Mouse (Mus musculus): ENCODE measurements around the gene Rgma.

Rgma gene

DNA sequence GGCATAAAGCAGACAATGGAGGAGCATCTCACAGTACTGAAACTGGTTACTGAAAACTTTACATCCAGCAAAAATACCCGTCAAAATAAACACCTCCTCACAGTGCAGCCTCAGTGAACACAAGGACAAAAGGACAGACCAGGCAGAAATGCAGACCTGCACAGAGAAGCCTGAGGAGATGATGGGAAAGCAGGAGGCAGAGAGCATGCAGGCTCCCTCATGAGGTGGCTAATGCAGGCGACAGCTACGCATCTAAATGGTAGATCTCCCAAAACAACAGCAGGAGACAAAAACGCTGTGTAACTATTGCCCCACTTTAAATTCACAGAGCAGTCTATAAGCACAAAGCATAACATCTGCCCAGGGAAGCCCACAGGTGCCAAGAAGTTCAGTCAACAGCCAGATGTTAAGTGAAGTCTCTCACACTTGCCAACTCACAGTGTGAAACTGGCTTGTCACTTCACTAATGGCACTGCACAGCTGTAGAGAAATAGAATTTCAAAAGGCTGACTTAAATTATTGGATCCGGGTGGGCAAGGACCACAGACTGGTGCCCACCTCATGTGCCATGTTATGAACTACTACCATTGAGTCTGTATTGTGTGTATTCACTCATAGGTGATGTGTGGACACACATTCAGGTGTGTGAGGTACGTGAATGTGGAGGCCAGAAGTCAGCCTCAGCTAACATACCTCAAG is 58.5 kb downstream of the Rgma start:
- DNase-seq (ENCODE audit: low spot score in 2 of 2) = no peak

DNA sequence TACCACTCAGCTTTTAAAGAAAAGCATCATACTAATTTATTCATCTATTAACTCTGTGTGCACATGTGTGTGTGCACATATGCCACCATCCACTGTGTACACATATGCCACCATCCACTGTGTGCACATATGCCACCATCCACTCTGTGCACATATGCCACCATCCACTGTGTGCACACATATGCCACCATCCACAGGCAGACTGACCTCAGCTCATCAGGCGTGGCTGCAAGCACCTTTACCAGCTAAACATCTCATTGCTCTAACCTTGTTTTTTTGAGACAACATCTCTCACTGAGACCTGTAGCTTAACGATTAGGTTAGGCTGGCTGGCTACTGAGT is 59.0 kb downstream of the Rgma start:
- no peak for DNase-seq (ENCODE audit: low spot score in 2 of 2)

- no peak for DNase-seq (ENCODE audit: low spot score in 2 of 2)
Observed at GRCm38 (mm10) chr7:73435685-73436084, 60.4 kb downstream of the Rgma start.

- DNase-seq (ENCODE audit: low spot score in 2 of 2) = no peak
Observed at GRCm38 (mm10) chr7:73441802-73442201, 66.5 kb downstream of the Rgma start.

DNA sequence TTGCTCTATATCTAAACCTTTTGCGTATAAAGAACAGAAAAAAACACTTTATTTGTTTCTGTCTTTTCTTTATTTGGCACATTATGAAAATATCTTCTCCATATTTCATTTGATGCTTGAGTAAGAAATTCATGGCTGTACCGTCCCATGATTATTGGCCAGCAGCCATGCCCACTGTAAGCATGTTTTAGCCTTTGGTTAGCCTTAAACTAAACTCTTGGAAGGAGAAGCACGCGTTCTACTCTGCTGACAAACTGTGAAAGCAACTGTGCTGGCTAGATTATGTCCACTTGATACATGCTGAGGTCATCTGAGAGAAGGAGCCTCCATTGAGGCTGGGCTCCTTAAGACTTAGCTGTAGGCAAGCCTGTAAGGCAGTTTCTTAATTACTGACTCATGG is 66.9 kb downstream of the Rgma start:
- no peak for DNase-seq (ENCODE audit: low spot score in 2 of 2)

DNA sequence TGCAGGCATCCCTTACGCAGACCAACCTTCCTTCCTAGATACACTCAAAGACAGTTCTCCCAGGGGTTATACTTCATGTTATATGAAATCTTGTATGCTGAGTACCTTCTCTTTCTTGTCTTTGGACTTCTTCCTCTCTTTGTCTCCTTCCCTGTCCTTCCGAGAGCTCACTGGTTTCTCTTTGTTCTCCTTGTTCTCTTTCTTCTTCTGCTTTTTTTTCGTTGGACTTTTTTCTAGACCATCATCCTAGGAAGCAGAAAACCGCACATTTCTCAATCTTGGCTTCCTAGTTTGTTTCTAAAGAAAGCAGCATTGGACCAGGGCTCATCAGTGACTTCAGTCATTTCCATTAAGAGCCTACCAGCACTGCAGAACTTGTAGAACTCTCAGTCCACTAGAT is 76.3 kb downstream of the Rgma start:
- DNase-seq (ENCODE audit: low spot score in 2 of 2) = no peak

GRCm38 (mm10) chr7:73452187-73452808 is 77.0 kb downstream of the Rgma start:
- no peak for DNase-seq (ENCODE audit: low spot score in 2 of 2)

GRCm38 (mm10) chr7:73454113-73454512 is 78.8 kb downstream of the Rgma start:
- no peak for DNase-seq (ENCODE audit: low spot score in 2 of 2)

DNA sequence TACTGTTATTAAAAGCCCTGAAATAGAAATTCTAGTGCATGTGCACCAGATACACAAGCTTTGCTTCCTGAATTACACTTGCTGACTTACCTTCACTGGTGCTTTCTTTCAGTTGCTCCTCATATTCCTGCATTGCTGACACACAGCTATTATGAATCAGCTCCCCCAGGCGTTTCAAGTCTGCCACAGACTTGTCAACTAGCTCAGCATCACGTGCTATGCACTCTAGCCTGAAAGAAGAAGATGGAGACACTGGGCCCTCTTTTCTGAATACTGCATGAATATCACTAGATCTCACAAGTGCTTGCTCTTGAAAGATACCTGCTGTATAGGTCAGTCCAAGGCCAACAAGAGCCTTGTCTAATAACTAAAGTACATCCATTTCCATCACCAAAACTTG is 88.2 kb downstream of the Rgma start:
- DNase-seq (ENCODE audit: low spot score in 2 of 2) = no peak

DNA sequence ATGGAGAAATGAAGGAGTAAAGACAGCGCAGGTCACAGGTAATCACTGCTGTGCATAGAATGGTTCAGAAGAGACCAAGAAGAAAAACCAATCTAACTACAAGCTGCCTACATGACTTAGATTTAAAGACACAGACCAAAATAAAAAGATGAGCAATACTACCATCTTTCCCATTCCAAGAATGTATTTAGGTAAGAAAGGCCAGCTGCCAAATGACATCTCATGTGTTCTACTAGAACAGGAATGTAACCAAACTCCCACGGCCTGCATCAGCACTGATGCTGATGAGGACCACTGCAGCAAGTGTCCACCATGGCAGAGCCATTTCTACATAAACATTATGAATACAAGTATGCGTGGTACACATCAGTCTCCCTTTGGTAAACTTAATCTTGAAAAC is 92.4 kb downstream of the Rgma start:
- DNase-seq (ENCODE audit: low spot score in 2 of 2) = no peak

Data from frontal cortex, postnatal 25 days (tissue).